Mouse (Mus musculus): ENCODE results near the gene Gm4881.
"Not testable (repeated sequence)": the region's sequence is repeated elsewhere in the genome, so short reads cannot be mapped to it uniquely, and the experiment has no call there.

Gm4881 gene

GRCm38 (mm10) chr7:24896269-24896668 is 48.0 kb downstream of the Gm4881 start:
- no peak for DNase-seq (ENCODE audit: low spot score in 2 of 2)

- not testable (repeated sequence) for DNase-seq (ENCODE audit: low spot score in 2 of 2)
Observed at GRCm38 (mm10) chr7:24895749-24896148, 48.5 kb downstream of the Gm4881 start.

DNA sequence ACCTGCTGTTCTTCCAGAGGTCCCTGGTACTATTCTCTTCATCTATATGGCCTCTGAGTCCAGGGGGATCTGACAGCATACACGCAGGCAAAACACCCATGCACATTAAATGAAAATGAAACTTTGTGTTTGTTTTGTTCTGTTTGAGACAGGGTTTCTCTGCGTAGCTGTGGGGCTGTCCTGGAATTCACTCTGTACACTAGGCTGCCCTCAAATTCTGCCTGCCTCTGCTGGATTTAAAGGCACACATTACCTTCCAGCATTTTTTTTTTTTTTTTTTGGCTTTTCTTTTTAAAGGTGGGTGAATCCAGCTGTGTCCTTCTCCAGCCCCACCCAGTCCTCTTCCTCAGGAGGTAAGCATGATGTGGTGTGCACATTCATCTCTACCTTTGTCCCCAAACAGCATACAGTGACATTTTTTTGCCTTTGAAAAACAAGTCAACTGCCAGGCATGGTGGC is 52.1 kb downstream of the Gm4881 start:
- DNase-seq (ENCODE audit: low spot score in 2 of 2) = no peak

- DNase-seq (ENCODE audit: low spot score in 2 of 2) = no peak
Observed at GRCm38 (mm10) chr7:24891241-24892124, 52.8 kb downstream of the Gm4881 start.

- DNase-seq (ENCODE audit: low spot score in 2 of 2) = peak in 1 of 2 experiments; percentile 70
Observed at GRCm38 (mm10) chr7:24890281-24891216, 53.7 kb downstream of the Gm4881 start.

- DNase-seq (ENCODE audit: low spot score in 2 of 2) = no peak
Observed at GRCm38 (mm10) chr7:24889431-24890220, 54.7 kb downstream of the Gm4881 start.

GRCm38 (mm10) chr7:24887096-24887495 is 57.2 kb downstream of the Gm4881 start:
- no peak for DNase-seq (ENCODE audit: low spot score in 2 of 2)

DNA sequence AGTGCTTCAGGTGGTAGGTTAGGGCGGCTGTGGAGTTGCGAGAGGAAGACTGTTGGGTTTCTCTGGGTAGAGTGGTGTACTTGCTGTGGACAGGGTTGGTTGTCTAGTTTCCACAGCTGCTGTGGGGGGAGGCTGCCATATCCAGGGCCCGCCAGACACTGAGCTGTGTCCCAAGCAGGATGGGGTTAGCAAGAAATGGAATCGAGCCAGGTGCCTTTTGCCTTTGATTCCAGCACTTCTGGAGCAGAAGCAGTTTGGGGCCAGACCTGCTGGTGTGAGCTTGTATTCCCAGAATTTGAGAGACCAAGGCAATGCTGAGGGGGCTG is 58.0 kb downstream of the Gm4881 start:
- DNase-seq (ENCODE audit: low spot score in 2 of 2) = no peak

GRCm38 (mm10) chr7:24885468-24886307 is 58.6 kb downstream of the Gm4881 start:
- no peak for DNase-seq (ENCODE audit: low spot score in 2 of 2)

GRCm38 (mm10) chr7:24884693-24885291 is 59.5 kb downstream of the Gm4881 start:
- no peak for DNase-seq (ENCODE audit: low spot score in 2 of 2)

DNA sequence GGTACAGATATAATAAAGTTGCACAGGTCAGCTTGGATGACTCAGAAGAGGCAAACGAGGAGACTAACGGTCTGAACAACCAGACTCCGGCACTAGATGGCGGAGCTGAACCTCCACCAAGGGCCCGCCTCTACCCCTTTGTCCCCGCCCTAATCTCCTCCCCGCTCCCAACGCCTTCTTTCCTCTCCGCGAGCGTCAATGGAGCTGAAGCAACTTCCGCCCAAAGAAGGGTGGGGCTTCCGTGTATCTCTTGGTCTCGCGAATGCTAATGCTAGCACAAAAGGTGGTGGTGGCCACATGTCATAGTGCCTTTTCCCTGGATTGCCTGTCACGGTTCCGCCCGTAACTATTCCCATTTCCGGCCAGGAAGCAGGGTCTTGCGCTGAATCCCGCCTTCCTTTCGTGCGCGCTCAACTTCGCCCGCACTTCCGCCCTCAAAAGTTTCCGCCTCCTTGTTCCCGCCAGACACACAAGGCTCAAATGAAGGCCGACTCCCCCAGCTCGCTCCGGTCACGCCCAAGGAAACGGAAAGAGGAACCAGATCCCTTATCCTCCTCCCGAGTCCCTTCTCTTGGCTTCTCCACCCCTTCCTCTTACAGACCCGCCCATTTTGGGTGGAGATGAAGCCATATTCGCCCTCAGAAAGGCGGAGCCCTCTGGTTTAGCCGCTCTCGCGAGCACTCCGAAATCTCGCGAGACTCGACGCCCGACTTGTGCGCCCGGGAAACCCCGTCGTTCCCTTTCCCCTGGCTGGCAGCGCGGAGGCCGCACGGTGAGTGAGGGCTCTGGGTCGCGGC is 60.2 kb downstream of the Gm4881 start, which contains the start of gene Rps19:
Gene Rps19, plus strand, starts transcription at position 476 of the 797 bp plus-strand sequence.
- DNase-seq (ENCODE audit: low spot score in 2 of 2) = peak; percentile 98 to 99

- no peak for DNase-seq (ENCODE audit: low spot score in 2 of 2)
Observed at GRCm38 (mm10) chr7:24882416-24883199, 61.7 kb downstream of the Gm4881 start.

DNA sequence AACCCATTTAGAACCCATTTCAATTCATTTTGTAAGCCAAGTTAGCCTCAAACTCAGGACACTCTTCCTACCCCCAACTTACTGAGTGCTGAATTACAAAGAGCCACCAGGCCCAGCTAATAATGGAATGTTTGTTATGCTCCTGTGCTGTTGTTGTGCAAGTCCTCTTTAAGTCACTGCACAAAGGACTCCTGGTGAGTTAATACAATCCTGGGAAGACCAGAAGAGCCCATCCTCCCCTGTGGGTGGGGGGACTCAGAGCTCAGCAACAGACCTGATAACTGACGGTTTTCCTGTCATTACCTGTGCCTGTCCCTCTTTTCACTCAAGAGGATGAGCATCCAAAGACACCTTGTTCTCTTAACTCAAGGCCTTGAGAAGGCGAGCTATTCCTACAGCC is 64.7 kb downstream of the Gm4881 start:
- no peak for DNase-seq (ENCODE audit: low spot score in 2 of 2)

GRCm38 (mm10) chr7:24877588-24877987 is 66.7 kb downstream of the Gm4881 start:
- DNase-seq (ENCODE audit: low spot score in 2 of 2) = no peak

All from left cerebral cortex, adult 9 months (tissue).